Mouse (Mus musculus) embryonic facial prominence, embryonic 15.5 days (tissue): ENCODE measurements around the gene Insyn1. TPM values are rescaled to one million over a fixed set of nuclear protein-coding genes. Genes with fewer than 3 reads are reported as not detected.

Experiments
- ATAC-seq: fragments of 200-750 bp; cut with Nextera tagmentation; 2 replicates; pipeline ENCODE4 v1.8.0; 2017; ENCODE audit warnings: low read depth, moderate TSS enrichment; ENCODE audit not compliant: insufficient number of reproducible peaks, low FRiP score, low TSS enrichment
- H3K27ac ChIP-seq: fragments of 300-500 bp; sonication (generic); replicated peaks from 2 replicates; pipeline ENCODE4 v1.5.1; 2015; ENCODE audit warnings: mild to moderate bottlenecking, inconsistent platforms
- H3K27me3 ChIP-seq: fragments of 300-500 bp; sonication (generic); 2 replicates; pipeline ENCODE4 v1.6.1; 2015; ENCODE audit warnings: inconsistent platforms
- H3K36me3 ChIP-seq: fragments of 300-500 bp; sonication (generic); 2 replicates; pipeline ENCODE4 v1.6.1; 2015; ENCODE audit warnings: mild to moderate bottlenecking, inconsistent platforms
- H3K4me1 ChIP-seq: fragments of 300-500 bp; sonication (generic); 2 replicates; pipeline ENCODE4 v1.6.1; 2015; ENCODE audit warnings: inconsistent platforms
- H3K4me2 ChIP-seq: fragments of 300-500 bp; sonication (generic); replicated peaks from 2 replicates; pipeline ENCODE4 v1.6.1; 2015; ENCODE audit warnings: mild to moderate bottlenecking, inconsistent platforms
- H3K4me3 ChIP-seq: fragments of 300-500 bp; sonication (generic); replicated peaks from 2 replicates; pipeline ENCODE4 v1.5.1; 2015; ENCODE audit warnings: mild to moderate bottlenecking, inconsistent platforms
- H3K9ac ChIP-seq: fragments of 300-500 bp; sonication (generic); 2 replicates; pipeline ENCODE4 v1.6.1; 2015; ENCODE audit warnings: inconsistent platforms
- H3K9me3 ChIP-seq: fragments of 300-500 bp; sonication (generic); replicated peaks from 2 replicates; pipeline ENCODE4 v1.6.1; 2016; ENCODE audit warnings: inconsistent platforms
- WGBS: fragments of 180-500 bp; shearing (Covaris S2); methylation state at CpG from one replicate; pipeline ENCODE4 v1.1.7; 2015; 5-methylcytosine and 5-hydroxymethylcytosine counted together
- polyA plus RNA-seq: library from polyadenylated mRNA; unstranded; fragments of >200 nt; fragmentation: Nextera tagmentation; extraction: Ambion mirVana; gene quantifications from 2 replicates; pipeline ENCODE4 v1.2.1, GENCODE M21; 2015

Gene Insyn1
- polyA plus RNA-seq, 1 experiment from 2014 or later = 4.6 TPM

DNA sequence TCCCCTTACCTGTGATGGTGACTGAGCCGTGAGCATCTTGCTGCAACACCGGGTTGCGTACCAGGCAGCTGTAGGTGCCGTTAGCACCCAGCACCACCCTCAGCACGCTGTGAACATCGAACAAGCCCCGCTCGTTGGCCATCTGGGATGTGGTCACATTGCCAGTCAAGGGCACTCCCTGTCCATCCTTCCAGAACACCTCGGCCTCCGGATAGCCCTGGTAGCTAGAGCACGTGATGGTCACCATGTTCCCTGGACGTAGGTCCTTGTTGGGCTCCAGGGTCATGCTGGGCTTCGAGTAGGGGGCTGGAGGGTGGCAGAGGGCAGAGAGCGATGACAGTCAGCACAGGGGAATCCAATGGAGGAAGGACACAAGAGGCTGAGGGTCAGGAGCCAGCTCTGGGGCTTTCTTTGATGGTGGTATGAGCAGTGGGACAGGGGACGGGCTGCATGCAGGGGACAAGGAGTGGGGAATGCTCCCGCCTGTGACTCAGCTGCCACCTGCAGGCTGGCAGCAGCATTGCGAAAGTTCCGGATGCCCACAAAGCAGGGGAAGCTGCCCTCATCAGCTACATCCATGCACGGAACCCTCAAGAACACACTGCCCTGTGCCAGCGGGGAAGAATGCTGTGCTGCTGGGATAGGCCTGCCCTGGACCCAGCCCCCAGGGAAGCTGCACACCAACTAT lies 47.2 kb downstream of the Insyn1 start:
- no peaks in the 10 kb centered on the region for H3K4me1 ChIP-seq
- H3K36me3 ChIP-seq = peaks cover 53% of the 10 kb centered on the region
- H3K9ac ChIP-seq = no peak overlapping the region
- H3K27me3 ChIP-seq = no peaks in the 10 kb centered on the region
- no peak overlapping the region for H3K4me2 ChIP-seq
- no peak overlapping the region for H3K27ac ChIP-seq
- H3K9me3 ChIP-seq = no peaks in the 10 kb centered on the region
- WGBS = 77% methylated on average over 20 of the region's 20 CpGs
- no peak overlapping the region for H3K4me3 ChIP-seq
- ATAC-seq = peak; percentile 41; the same call in 1 of the 2 replicates

DNA sequence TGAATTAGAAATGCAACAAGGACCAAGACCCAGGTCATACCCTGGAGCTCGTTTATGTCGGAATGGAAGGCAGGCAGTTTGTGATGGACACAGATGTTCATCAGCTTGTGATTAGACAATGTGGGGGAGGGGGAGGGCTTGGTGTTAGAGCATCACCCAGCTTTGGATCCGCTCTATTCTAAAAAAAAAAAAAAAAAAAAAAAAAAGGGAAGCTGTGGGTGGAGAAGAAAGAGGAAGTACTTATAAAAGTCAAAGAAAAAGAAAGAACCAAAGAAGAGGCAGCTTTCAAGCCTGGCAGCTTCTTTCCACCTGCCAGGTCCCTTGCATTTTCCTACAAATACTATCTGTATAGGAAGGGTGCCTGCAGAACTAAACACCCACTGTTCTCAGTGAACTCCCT lies 49.4 kb downstream of the Insyn1 start:
- no peak for ATAC-seq
- Histone ChIP-seq H3K27ac (no peak overlapping the region), H3K27me3 (no peaks in the 10 kb centered on the region), H3K4me2 (no peak overlapping the region), H3K9ac (no peak overlapping the region), H3K9me3 (no peaks in the 10 kb centered on the region), H3K4me1 (peaks cover 17% of the 10 kb centered on the region), H3K36me3 (peaks cover 43% of the 10 kb centered on the region), H3K4me3 (no peak overlapping the region)
- 78% methylated on average over 3 of the region's 3 CpGs for WGBS

DNA sequence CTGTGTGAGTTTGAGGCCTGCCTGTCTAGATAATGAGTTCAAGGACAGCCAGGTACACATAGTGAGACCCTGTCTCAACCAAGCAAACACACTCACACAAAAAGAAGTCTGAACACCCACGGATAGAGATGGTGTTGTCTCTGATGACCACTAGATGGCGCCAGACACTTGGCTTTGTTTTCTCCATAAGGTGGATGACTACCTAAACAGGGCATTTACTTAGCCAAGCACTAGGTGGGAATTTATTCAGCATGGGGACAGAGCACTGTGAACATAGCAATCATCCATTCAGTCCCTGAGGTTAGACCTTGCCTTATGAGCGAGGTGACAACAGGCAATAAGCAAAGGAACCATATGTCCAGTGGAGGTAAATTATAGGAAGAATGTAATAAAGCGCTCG lies 51.5 kb downstream of the Insyn1 start:
- no peak overlapping the region for H3K4me3 ChIP-seq
- peaks cover 30% of the 10 kb centered on the region for H3K36me3 ChIP-seq
- H3K27me3 ChIP-seq = no peaks in the 10 kb centered on the region
- peaks cover 18% of the 10 kb centered on the region for H3K4me1 ChIP-seq
- 54% methylated on average over 5 of the region's 5 CpGs for WGBS
- no peak overlapping the region for H3K4me2 ChIP-seq
- H3K27ac ChIP-seq = no peak overlapping the region
- no peak overlapping the region for H3K9ac ChIP-seq
- no peaks in the 10 kb centered on the region for H3K9me3 ChIP-seq
- ATAC-seq = no peak

GRCm38 (mm10) chr9:58541895-58542338 lies 53.5 kb downstream of the Insyn1 start:
- no peak overlapping the region for H3K4me2 ChIP-seq
- ATAC-seq = peak; percentile 47; the same call in 1 of the 2 replicates
- no peak overlapping the region for H3K9ac ChIP-seq

GRCm38 (mm10) chr9:58544879-58545324 lies 56.5 kb downstream of the Insyn1 start:
- Histone ChIP-seq H3K4me2 (peak overlapping the region; percentile 25; the same call in 1 of the 2 replicates), H3K36me3 (0 out of 2 replicates have a peak, but pooled peaks cover 5% of the 10 kb centered on the region), H3K9ac (no peak overlapping the region), H3K27me3 (no peaks in the 10 kb centered on the region), H3K4me1 (peaks cover 52% of the 10 kb centered on the region), H3K27ac (no peak overlapping the region), H3K4me3 (0 out of 2 replicates have a peak overlapping the region, but pooled peaks have one; percentile 1), H3K9me3 (no peaks in the 10 kb centered on the region)
- ATAC-seq = no peak
- 56% methylated on average over 4 of the region's 4 CpGs for WGBS

More at GRCm38 (mm10) chr9:58541895-58542338, 53.5 kb downstream of the Insyn1 start:
- Histone ChIP-seq H3K4me3 (no peak overlapping the region), H3K27me3 (no peaks in the 10 kb centered on the region), H3K27ac (peak overlapping the region; percentile 44), H3K9me3 (no peaks in the 10 kb centered on the region), H3K36me3 (peaks cover 24% of the 10 kb centered on the region), H3K4me1 (peaks cover 26% of the 10 kb centered on the region)
- WGBS = 26% methylated on average over 6 of the region's 6 CpGs

- 46% methylated on average over 6 of the region's 6 CpGs for WGBS
Measured at GRCm38 (mm10) chr9:58545428-58545827, 57.0 kb downstream of the Insyn1 start.

DNA sequence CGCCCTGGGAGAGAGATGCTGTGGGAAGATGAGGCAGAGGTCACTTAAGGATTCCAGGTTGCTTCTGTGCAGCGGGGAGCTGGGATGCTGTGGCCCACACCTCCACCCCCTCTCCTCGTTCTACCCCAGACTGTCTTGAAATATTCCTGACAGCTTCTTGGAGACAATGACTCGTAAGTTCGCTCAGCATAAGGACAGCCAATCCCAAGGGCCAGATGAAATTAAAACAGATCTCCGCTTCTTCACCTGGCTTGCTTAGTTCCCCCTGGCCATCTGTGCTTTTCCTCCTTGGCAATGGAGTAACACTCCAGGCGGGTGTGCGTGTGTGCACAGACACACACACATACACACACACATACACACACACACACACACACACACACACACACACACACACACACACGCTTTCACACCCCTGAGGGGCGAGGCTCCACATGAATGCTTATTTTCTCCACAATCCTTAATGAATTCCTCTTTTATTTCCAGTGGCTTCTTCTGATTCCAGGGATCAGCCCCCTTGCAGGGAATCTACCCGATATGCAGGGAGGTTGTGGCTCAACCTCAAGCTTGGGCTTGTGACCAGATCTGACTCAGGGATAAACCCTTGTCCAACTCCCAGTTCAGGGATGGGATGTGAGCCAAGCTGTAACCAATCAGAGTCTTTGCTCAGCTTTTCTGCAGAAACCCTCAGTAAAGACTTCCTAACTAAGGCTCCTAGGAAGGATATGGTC lies 58.4 kb downstream of the Insyn1 start:
- H3K27ac ChIP-seq = peak overlapping the region; percentile 28; the same call in 1 of the 2 replicates
- H3K4me3 ChIP-seq = no peak overlapping the region
- peak; percentile 61; the same call in 1 of the 2 replicates for ATAC-seq
- peaks cover 48% of the 10 kb centered on the region for H3K4me1 ChIP-seq
- no peak overlapping the region for H3K4me2 ChIP-seq
- no peak overlapping the region for H3K9ac ChIP-seq
- H3K36me3 ChIP-seq = no peaks in the 10 kb centered on the region
- H3K27me3 ChIP-seq = no peaks in the 10 kb centered on the region
- 63% methylated on average over 11 of the region's 11 CpGs for WGBS
- H3K9me3 ChIP-seq = no peaks in the 10 kb centered on the region

More at GRCm38 (mm10) chr9:58545428-58545827, 57.0 kb downstream of the Insyn1 start:
- Histone ChIP-seq H3K4me3 (no peak overlapping the region), H3K4me2 (no peak overlapping the region), H3K9ac (no peak overlapping the region), H3K36me3 (0 out of 2 replicates have a peak, but pooled peaks cover 3% of the 10 kb centered on the region), H3K9me3 (no peaks in the 10 kb centered on the region), H3K4me1 (peaks cover 53% of the 10 kb centered on the region), H3K27me3 (no peaks in the 10 kb centered on the region), H3K27ac (0 out of 2 replicates have a peak overlapping the region, but pooled peaks have one; percentile 22)
- no peak for ATAC-seq

- Histone ChIP-seq H3K4me3 (no peak overlapping the region), H3K9me3 (no peaks in the 10 kb centered on the region), H3K36me3 (no peaks in the 10 kb centered on the region), H3K27me3 (no peaks in the 10 kb centered on the region), H3K4me1 (peaks cover 53% of the 10 kb centered on the region), H3K9ac (no peak overlapping the region), H3K4me2 (no peak overlapping the region), H3K27ac (no peak overlapping the region)
- no peak for ATAC-seq
- WGBS = 37% methylated on average over 4 of the region's 4 CpGs
Measured at GRCm38 (mm10) chr9:58548897-58549296, 60.5 kb downstream of the Insyn1 start.

Other genes with a start within 250 kb of the Insyn1 start
- gene Pml, start 238.8 kb upstream of the Insyn1 start, polyA plus RNA-seq = 14.5 and 17.0 TPM in 2 replicates
- 35.9 and 42.8 TPM in 2 replicates for gene Stoml1, start 235.4 kb upstream of the Insyn1 start, polyA plus RNA-seq
- gene Loxl1, start 175.4 kb upstream of the Insyn1 start, polyA plus RNA-seq = 89.8 and 92.4 TPM in 2 replicates
- gene Tbc1d21, start 118.1 kb upstream of the Insyn1 start, polyA plus RNA-seq = not detected in 2 replicates
- gene Cd276, start 66.8 kb downstream of the Insyn1 start, polyA plus RNA-seq = 53.6 and 55.8 TPM in 2 replicates
- gene Nptn, start 93.6 kb downstream of the Insyn1 start, polyA plus RNA-seq = 123 and 127 TPM in 2 replicates